Mouse (Mus musculus) spleen, embryonic (tissue): Measurements from ENCODE around the gene Usp42.

ENCODE experiments used
- CTCF ChIA-PET: fragments of 350-600 bp; sonication (Branson Sonifier 250); formaldehyde crosslinking; loops from one replicate; lab custom pipeline; 2022; lab: Charles Lee

The Usp42 gene

GRCm38 (mm10) chr5:143690926-143691325, 41.2 kb downstream of the Usp42 start:
- CTCF ChIA-PET = no interaction called here

- CTCF ChIA-PET = no interaction called here
Observed at GRCm38 (mm10) chr5:143690392-143690791, 41.7 kb downstream of the Usp42 start.

GRCm38 (mm10) chr5:143687589-143687988, 44.5 kb downstream of the Usp42 start:
- CTCF ChIA-PET = no interaction called here

- CTCF ChIA-PET = no interaction called here
Observed at GRCm38 (mm10) chr5:143686456-143686855, 45.6 kb downstream of the Usp42 start.

- CTCF ChIA-PET = no interaction called here
Observed at GRCm38 (mm10) chr5:143684911-143685390, 47.1 kb downstream of the Usp42 start.

- CTCF ChIA-PET = no interaction called here
Observed at GRCm38 (mm10) chr5:143683696-143684095, 48.4 kb downstream of the Usp42 start.

- CTCF ChIA-PET = no interaction called here
Observed at GRCm38 (mm10) chr5:143679654-143680053, 52.4 kb downstream of the Usp42 start.

GRCm38 (mm10) chr5:143678634-143679271, 53.3 kb downstream of the Usp42 start:
- CTCF ChIA-PET = no interaction called here

- CTCF ChIA-PET = no interaction called here
Observed at GRCm38 (mm10) chr5:143677363-143677762, 54.7 kb downstream of the Usp42 start.

- CTCF ChIA-PET = no interaction called here
Observed at GRCm38 (mm10) chr5:143676218-143676985, 55.7 kb downstream of the Usp42 start.

- CTCF ChIA-PET = interaction anchor here (0.6 kb wide), 1 partner anchor 74 kb away, joined by 14 read pairs; no protein-coding TSS in a partner anchor
Observed at GRCm38 (mm10) chr5:143674576-143674975, 57.5 kb downstream of the Usp42 start.

- CTCF ChIA-PET = no interaction called here
Observed at GRCm38 (mm10) chr5:143670740-143671415, 61.2 kb downstream of the Usp42 start.

GRCm38 (mm10) chr5:143669839-143670238, 62.2 kb downstream of the Usp42 start:
- CTCF ChIA-PET = no interaction called here

- CTCF ChIA-PET = no interaction called here
Observed at GRCm38 (mm10) chr5:143669393-143669792, 62.7 kb downstream of the Usp42 start.

GRCm38 (mm10) chr5:143668884-143669283, 63.2 kb downstream of the Usp42 start:
- CTCF ChIA-PET = no interaction called here

GRCm38 (mm10) chr5:143666015-143666414, 66.1 kb downstream of the Usp42 start:
- CTCF ChIA-PET = no interaction called here

GRCm38 (mm10) chr5:143665561-143665960, 66.5 kb downstream of the Usp42 start:
- CTCF ChIA-PET = no interaction called here

GRCm38 (mm10) chr5:143663074-143663687, 68.9 kb downstream of the Usp42 start:
- CTCF ChIA-PET = no interaction called here
